Mouse (Mus musculus) cerebellum, adult 8-10 months (tissue): Measurements from ENCODE around the gene Srp54b.
"Not testable (repeated sequence)": the region's sequence is repeated elsewhere in the genome, so short reads cannot be mapped to it uniquely, and the experiment has no call there.

Experiments
- DNase-seq: peaks from one replicate; pipeline ENCODE4 v3.0.0; 2022

Gene Srp54b

DNA sequence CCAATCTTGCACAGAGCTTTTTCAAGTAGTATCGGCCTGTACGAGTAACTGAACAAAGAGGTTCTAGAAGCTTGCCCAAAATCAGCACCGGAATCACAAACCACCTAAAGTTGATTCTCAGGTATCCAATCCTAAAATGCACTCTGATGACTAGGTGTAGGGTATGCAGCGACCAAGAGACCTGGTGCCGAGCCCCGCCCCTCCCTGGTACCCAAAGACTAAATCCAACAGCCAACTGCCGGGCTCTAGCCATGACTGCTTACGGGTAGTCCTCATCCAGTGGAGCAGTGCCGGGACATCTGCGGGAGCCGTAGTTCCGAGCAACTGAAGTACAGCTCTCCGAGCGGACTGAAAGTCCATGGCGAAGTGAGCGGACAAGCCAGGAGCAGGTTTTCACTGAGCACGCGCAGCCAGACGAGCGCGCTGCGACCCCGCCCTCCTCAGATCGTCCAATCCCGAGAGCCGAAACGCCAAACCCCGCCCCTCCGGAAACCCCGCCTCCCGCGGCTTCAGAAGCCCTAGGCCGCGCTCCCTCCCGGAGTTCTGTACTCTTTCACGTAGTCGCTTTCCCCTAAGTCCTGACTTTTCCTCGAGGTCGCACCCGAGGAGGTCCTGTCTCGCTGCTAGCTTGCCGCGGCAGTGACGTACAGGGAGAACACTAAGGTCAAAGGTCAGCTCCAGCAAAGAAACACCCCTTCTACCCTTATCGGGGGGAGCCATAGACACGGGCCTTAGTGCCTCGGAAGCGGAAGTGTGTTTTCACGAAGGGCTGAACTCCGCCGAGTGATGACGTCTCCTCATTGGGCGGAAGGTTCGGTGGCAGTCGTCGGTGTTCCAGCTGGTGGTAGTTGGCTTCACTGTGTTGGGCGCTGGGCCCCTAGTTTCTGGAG lies at the start of gene Srp54b:
Gene Srp54b (plus strand): TSS at position 546 of the 890 bp plus-strand sequence.
- DNase-seq, result not testable (repeated sequence)

DNA sequence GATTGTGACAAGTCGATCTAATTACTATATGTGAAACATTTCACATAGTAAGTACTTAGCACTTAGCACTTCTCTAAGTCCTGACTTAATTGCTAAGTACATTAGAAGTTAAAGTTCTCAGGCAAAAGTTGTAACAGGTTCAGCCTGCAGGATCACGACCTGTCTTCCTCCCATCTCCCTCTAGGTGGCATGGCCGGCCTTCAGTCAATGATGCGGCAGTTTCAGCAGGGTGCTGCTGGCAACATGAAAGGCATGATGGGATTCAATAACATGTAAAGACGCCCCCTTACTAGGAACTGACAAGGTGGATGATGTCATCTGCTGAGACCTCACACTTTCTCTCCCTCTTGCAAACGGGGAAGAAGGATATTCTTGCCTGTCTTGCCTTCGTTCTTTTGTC lies 42.3 kb upstream of the Srp54b start:
- DNase-seq, result not testable (repeated sequence)

DNA sequence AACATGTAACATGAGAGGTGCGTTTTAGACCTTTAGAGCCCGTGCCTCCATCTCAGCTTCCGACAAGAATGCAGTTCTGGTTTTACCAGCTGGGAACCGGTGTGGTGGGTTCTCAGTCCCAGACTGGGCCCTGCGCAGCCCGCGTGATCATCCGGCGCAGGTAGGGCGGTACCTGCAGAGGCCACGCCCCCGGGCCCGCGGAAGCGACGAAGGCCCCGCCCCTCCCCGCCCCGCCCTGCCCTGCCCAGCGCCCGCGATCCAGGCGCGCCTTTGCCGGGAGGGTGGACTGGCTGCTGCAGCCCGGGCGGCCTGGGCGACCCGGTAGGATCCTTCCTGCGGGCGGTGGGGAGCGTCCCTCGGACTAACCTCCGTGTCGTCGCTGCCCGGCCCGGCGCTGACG lies 30.7 kb upstream of the Srp54b start, which contains the start of gene Fam177a:
Gene Fam177a (plus strand): TSS at position 228 of the 400 bp plus-strand sequence.
- not testable (repeated sequence) for DNase-seq

DNA sequence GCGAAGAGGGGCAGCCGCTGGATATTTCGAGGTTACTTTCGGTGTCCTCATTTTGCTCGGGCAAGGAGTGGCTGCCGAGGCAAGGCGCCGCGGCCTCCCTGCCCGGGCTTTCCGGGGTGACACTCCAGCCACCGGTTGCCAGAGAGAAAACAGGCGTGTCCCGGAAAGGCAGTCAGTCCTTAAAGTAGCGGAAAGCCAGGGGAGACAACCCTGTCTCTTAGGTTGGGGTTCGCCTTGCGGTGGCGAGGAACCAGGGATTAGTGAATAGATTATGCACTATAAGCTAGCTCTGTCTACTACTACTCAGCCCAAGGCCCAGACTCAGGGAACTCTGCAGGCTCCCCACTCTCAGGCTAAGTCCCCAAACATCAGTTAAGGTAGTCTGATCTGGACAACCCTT lies 30.2 kb upstream of the Srp54b start:
- not testable (repeated sequence) for DNase-seq

DNA sequence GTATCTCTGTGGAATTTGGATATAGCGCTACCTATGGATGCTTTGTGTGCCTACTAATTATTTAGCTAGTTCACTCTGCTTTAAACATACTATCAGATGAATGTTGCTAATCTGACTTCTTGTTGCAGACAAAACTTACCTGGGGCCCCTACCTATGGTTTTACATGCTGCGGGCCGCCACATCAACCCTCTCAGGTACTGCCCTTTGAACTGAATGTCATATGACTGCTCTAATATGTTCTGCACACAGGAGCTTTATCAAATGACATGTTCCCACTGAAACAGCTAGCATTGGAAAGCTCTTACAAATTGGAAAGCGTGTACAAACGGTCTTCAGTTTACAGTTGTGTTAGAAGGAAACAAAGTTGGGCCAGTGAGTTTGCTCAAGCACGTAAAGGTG lies 19.4 kb upstream of the Srp54b start:
- DNase-seq, result not testable (repeated sequence)

DNA sequence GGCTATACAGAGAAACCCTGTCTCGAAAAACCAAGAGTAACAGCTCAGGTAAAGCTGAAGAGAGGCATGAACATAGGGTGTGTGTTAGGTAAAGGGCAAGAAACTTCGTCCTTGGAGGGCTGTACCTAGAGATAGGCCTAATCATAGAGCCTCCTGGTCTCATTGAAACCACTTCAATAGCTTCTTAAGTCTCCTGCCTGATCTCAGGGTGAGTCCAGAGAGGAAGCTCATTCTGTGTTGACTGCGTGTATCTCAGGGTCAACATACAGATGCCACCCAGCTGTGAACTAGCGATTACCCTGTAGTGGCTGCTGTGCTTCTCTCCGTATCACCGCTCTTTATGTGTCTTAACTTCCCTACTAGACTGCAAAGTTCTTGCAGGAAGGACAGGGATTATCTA lies 17.0 kb upstream of the Srp54b start:
- DNase-seq, result not testable (repeated sequence)

DNA sequence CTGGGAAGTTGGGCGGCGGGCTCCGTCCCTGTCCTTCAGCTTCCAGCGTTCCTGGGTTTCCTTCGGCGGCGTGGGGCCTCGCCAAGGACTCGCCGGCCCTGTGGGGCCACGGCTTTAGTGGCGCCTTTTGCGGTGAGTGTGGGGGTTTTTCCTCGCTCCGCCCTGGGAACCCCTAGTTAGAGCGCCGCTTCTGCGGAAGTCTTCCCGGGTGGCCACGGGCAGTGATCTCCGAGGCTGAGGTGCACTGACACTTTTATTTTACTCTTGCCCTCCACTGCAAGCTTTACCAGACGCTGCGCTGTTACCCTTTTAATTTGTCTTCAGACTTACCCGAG lies 512 bp downstream of the Srp54b start:
- not testable (repeated sequence) for DNase-seq

DNA sequence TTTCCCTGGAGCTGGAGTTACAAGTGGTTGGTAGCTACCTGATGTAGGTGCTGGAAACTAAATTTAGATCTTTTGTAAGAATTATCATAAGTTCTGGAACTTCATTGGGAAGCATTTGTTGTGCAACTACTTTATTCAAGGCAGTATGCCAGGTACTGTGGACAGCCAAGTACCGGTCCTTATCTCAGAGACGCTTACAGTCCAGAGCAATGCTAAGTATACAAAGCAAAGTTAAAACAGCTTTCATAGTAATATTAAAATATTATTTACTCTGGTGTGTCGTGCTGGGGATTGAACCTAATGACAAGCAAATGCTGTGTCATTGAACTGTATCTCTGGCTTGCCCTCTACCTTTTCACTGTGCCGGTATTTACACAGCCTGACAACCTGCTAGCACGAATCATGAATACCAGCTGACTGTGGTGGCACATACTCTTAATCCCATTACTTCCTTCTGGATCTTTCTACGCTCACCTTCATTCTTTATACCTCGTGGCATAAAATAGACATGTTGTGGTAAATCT lies 12.2 kb downstream of the Srp54b start:
- not testable (repeated sequence) for DNase-seq

DNA sequence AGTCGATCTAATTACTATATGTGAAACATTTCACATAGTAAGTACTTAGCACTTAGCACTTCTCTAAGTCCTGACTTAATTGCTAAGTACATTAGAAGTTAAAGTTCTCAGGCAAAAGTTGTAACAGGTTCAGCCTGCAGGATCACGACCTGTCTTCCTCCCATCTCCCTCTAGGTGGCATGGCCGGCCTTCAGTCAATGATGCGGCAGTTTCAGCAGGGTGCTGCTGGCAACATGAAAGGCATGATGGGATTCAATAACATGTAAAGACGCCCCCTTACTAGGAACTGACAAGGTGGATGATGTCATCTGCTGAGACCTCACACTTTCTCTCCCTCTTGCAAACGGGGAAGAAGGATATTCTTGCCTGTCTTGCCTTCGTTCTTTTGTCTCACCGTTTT lies 32.8 kb downstream of the Srp54b start:
- not testable (repeated sequence) for DNase-seq

DNA sequence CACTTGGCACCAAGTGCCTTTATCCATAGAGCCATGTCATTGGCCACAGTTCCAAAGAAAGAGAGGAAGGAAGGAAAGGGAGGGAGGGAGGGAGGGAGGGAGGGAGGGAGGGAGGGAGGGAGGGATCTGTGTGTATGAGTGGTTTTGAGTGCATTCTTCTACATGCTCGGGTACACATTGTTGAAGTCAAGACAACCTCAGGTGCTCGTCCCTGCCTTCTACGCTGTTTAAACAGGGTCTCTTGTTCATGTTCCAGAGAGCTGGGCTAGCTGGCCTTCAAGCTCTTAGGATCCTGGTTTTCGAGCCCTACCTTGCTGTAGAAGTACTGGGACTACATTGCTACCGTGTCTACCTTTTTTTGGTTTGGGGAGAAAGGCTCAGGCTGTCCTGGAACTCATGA lies 34.2 kb downstream of the Srp54b start:
- not testable (repeated sequence) for DNase-seq

DNA sequence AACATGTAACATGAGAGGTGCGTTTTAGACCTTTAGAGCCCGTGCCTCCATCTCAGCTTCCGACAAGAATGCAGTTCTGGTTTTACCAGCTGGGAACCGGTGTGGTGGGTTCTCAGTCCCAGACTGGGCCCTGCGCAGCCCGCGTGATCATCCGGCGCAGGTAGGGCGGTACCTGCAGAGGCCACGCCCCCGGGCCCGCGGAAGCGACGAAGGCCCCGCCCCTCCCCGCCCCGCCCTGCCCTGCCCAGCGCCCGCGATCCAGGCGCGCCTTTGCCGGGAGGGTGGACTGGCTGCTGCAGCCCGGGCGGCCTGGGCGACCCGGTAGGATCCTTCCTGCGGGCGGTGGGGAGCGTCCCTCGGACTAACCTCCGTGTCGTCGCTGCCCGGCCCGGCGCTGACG lies 44.4 kb downstream of the Srp54b start, which contains the start of gene 1700047I17Rik2:
Gene 1700047I17Rik2 (plus strand): TSS at position 287 of the 400 bp plus-strand sequence.
- DNase-seq, result not testable (repeated sequence)

DNA sequence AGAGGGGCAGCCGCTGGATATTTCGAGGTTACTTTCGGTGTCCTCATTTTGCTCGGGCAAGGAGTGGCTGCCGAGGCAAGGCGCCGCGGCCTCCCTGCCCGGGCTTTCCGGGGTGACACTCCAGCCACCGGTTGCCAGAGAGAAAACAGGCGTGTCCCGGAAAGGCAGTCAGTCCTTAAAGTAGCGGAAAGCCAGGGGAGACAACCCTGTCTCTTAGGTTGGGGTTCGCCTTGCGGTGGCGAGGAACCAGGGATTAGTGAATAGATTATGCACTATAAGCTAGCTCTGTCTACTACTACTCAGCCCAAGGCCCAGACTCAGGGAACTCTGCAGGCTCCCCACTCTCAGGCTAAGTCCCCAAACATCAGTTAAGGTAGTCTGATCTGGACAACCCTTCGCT lies 44.9 kb downstream of the Srp54b start:
- not testable (repeated sequence) for DNase-seq

DNA sequence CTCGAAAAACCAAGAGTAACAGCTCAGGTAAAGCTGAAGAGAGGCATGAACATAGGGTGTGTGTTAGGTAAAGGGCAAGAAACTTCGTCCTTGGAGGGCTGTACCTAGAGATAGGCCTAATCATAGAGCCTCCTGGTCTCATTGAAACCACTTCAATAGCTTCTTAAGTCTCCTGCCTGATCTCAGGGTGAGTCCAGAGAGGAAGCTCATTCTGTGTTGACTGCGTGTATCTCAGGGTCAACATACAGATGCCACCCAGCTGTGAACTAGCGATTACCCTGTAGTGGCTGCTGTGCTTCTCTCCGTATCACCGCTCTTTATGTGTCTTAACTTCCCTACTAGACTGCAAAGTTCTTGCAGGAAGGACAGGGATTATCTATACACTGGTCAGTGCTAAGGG lies 58.0 kb downstream of the Srp54b start:
- DNase-seq, result not testable (repeated sequence)

DNA sequence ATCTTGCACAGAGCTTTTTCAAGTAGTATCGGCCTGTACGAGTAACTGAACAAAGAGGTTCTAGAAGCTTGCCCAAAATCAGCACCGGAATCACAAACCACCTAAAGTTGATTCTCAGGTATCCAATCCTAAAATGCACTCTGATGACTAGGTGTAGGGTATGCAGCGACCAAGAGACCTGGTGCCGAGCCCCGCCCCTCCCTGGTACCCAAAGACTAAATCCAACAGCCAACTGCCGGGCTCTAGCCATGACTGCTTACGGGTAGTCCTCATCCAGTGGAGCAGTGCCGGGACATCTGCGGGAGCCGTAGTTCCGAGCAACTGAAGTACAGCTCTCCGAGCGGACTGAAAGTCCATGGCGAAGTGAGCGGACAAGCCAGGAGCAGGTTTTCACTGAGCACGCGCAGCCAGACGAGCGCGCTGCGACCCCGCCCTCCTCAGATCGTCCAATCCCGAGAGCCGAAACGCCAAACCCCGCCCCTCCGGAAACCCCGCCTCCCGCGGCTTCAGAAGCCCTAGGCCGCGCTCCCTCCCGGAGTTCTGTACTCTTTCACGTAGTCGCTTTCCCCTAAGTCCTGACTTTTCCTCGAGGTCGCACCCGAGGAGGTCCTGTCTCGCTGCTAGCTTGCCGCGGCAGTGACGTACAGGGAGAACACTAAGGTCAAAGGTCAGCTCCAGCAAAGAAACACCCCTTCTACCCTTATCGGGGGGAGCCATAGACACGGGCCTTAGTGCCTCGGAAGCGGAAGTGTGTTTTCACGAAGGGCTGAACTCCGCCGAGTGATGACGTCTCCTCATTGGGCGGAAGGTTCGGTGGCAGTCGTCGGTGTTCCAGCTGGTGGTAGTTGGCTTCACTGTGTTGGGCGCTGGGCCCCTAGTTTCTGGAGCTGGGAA lies 75.0 kb downstream of the Srp54b start, which contains the start of gene Srp54c:
Gene Srp54c (plus strand): TSS at position 543 of the 894 bp plus-strand sequence.
- DNase-seq, result not testable (repeated sequence)

DNA sequence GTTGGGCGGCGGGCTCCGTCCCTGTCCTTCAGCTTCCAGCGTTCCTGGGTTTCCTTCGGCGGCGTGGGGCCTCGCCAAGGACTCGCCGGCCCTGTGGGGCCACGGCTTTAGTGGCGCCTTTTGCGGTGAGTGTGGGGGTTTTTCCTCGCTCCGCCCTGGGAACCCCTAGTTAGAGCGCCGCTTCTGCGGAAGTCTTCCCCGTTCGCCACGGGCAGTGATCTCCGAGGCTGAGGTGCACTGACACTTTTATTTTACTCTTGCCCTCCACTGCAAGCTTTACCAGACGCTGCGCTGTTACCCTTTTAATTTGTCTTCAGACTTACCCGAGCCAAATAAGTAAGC lies 75.6 kb downstream of the Srp54b start:
- not testable (repeated sequence) for DNase-seq
